Mouse (Mus musculus) gonadal fat pad, adult 2 months (tissue): ENCODE results near the gene Dapk2. TPM values are rescaled to one million over a fixed set of nuclear protein-coding genes. Genes with fewer than 3 reads are reported as not detected.

ENCODE experiments used
- DNase-seq: peaks from one replicate; pipeline ENCODE4 v3.0.0-alpha.2; 2012; ENCODE audit warnings: low read depth
- polyA plus RNA-seq: library from polyadenylated mRNA; depleted of rRNA; stranded (reverse); fragments of >200 nt; gene quantifications from 2 replicates; pipeline ENCODE4 v1.2.3, GENCODE M21; 2012; rRNA removed

The Dapk2 gene
- polyA plus RNA-seq, 1 experiment: 5.7 TPM

DNA sequence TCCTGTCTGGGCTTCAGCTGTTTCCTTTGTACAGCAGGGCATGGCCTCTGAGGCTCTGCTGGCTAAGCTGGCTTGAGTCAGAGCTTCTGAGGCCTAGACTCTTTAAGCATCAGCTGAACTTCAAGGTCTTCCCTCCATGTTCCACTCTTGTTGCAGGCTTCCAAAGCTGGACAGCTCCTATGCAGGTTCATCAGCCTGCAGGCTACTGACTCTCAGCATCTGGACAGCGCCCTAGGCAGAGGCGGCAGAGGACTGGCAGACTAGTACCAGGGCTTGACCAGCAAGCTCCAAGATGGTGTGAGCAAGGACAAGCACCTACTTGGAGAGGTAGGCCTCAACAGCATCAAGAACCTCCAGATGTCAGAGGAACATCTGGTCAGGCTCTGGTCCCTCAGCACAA is 149.3 kb downstream of the Dapk2 start:
- DNase-seq: no peak

DNA sequence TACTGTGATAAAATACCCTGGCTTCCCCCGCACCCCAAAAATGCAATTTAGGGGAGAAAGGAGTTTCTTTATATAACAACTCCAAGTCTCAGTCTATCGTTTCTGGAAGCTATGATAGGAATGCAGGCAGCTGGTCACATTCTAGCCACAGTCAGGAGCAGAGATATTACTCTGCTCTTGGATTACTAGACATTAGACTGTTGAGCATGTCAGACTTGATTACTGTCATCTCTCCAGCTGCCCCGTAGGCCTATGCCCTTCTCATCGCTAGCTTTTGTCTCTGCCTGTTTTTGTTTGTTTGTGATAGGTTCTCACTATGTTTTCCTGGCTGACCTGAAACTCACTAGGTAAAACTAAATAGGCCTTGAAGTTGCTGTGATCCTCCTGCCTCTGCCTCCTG is 150.7 kb downstream of the Dapk2 start:
- no peak for DNase-seq

DNA sequence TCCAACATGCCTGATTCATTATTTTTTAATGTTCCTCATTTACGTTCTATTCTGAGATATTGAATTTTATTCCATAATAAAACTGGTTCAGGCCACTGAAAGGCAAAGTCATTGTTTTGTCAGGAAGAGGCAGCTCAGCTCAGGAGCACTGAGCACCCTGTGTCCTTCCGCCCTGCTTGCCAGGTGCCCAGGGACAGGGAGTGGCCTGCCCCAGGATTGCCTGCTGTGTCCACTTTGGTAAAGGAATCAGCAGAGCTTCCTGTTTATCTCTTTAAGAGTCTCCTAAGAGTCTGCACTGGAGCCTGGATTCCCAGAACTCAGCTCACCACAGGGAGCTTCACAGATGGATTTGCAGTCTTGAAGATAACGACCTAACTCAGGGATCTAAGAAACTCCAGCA is 153.4 kb downstream of the Dapk2 start:
- no peak for DNase-seq

DNA sequence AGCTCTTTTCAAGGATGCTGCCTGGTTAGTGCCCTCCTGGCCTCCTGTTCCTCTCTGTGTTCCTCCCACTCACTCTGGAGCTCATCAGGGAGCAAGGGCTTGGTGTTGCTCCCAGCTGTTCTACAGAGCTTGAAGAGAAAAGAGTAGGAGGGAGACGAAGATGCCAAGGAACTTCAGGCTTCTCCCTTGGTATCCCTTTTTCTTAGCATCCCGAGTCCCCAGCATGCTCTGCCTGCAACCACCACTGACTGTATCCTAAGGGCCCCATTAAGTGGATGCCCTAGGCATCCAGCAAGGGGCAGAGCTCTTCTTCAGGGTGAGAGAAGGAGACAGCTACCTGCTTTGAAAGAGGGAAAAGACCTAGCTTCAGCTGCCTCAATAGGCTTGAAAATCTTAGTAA is 158.6 kb downstream of the Dapk2 start:
- DNase-seq: no peak

Other genes starting within 250 kb of the Dapk2 start
- gene Trip4, start 249.4 kb upstream of the Dapk2 start, polyA plus RNA-seq: 16.9 and 18.3 TPM in 2 replicates
- 6.3 and 6.6 TPM in 2 replicates for gene Csnk1g1, start 249.3 kb upstream of the Dapk2 start, polyA plus RNA-seq
- gene Ppib, start 98.0 kb upstream of the Dapk2 start, polyA plus RNA-seq: 421 and 459 TPM in 2 replicates
- gene Snx22, start 88.5 kb upstream of the Dapk2 start, polyA plus RNA-seq: 6.5 and 7.4 TPM in 2 replicates
- gene Snx1, start 31.6 kb upstream of the Dapk2 start, polyA plus RNA-seq: 131 and 133 TPM in 2 replicates
- gene Ciao2a, start 31.6 kb upstream of the Dapk2 start, polyA plus RNA-seq: 15.7 and 18.5 TPM in 2 replicates
- 12.4 and 13.8 TPM in 2 replicates for gene Herc1, start 192.2 kb downstream of the Dapk2 start, polyA plus RNA-seq